Mouse (Mus musculus) olfactory bulb, adult 2 months (tissue): Measurements from ENCODE around the gene Fam163b.

ENCODE experiments used
- CTCF ChIP-seq: fragments of 200-500 bp; IDR thresholded peaks from 2 replicates; pipeline ENCODE4 v1.5.1; 2012; ENCODE audit warnings: low read depth, mild to moderate bottlenecking, low read length, moderate library complexity; ENCODE audit not compliant: insufficient read depth
- POLR2A ChIP-seq: fragments of 200-500 bp; IDR thresholded peaks from 2 replicates; pipeline ENCODE4 v1.6.1; 2012; ENCODE audit warnings: mild to moderate bottlenecking, low read depth, low read length, moderate library complexity; ENCODE audit not compliant: insufficient read depth

GRCm38 (mm10) chr2:27174242-27174641 is 32.0 kb upstream of the Fam163b start:
- TF ChIP-seq POLR2A, result no peak
- TF ChIP-seq CTCF, result no peak
